Mouse (Mus musculus) cerebellum, adult 2 months (tissue): Measurements from ENCODE around the gene Ppia. TPM values are rescaled to one million over a fixed set of nuclear protein-coding genes. Genes with fewer than 3 reads are reported as not detected.

Experiments
- DNase-seq, 2 experiments: peaks; one replicate each; pipeline ENCODE4 v3.0.0; 2021
- H3K27ac ChIP-seq: fragments of 200-500 bp; 2 replicates; pipeline ENCODE4 v1.5.1; 2012; ENCODE audit warnings: low read length, control low read depth, inconsistent platforms; ENCODE audit not compliant: insufficient read depth
- H3K27me3 ChIP-seq: fragments of 200-500 bp; 2 replicates; pipeline ENCODE4 v1.6.1; 2012; ENCODE audit warnings: inconsistent platforms, mild to moderate bottlenecking, low read length, moderate library complexity; ENCODE audit not compliant: control insufficient read depth, insufficient read depth
- H3K4me1 ChIP-seq: fragments of 200-500 bp; 2 replicates; pipeline ENCODE4 v1.6.1; 2011; ENCODE audit warnings: low read length; ENCODE audit not compliant: control insufficient read depth, insufficient read depth
- H3K4me3 ChIP-seq: fragments of 200-500 bp; replicated peaks from 2 replicates; pipeline ENCODE3; 2011; ENCODE audit warnings: mild to moderate bottlenecking, low read depth, low read length, control low read depth; ENCODE audit not compliant: insufficient read depth
- CTCF ChIP-seq: fragments of 200-500 bp; IDR thresholded peaks from 2 replicates; pipeline ENCODE4 v1.5.1; 2011; ENCODE audit warnings: low read depth, mild to moderate bottlenecking, control low read depth, low read length, moderate library complexity, borderline replicate concordance; ENCODE audit not compliant: insufficient read depth
- POLR2A ChIP-seq: fragments of 200-500 bp; IDR thresholded peaks from 2 replicates; pipeline ENCODE4 v1.6.1; 2011; ENCODE audit warnings: low read length, control low read depth, borderline replicate concordance; ENCODE audit not compliant: insufficient read depth
- WGBS: fragments of 180-500 bp; shearing (Covaris S2); methylation state at CpG from one replicate; pipeline ENCODE4 v1.1.7; 2018; 5-methylcytosine and 5-hydroxymethylcytosine counted together
- polyA plus RNA-seq: library from polyadenylated mRNA; depleted of rRNA; stranded (reverse); fragments of >200 nt; gene quantifications from 2 replicates; pipeline ENCODE4 v1.2.3, GENCODE M21; 2012; rRNA removed

Gene Ppia
- polyA plus RNA-seq, 1 experiment = 2,321 TPM

DNA sequence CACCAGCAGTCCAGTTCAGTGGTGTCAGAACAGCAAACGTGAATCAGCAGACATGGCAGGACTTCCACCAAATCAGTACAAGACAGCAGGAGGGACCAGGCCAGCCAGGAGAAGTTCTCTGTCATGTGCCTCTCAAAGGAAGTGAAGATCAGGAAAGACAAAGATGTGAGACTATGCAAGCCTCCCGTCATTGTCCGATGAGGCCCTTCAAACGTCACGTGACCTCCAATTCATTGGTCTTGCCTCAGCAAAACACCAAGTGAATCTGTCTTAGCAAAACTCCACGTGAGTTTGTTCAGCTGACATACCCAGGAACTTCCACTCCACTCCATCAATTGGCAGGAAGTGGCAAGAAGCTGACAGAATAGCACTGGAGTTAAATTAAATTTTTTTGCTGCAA is 40.8 kb downstream of the Ppia start:
- no peak overlapping the region for H3K27ac ChIP-seq
- H3K4me3 ChIP-seq = no peak overlapping the region
- no peak for TF ChIP-seq POLR2A
- no peak for TF ChIP-seq CTCF
- no peaks in the 10 kb centered on the region for H3K4me1 ChIP-seq
- H3K27me3 ChIP-seq = no peaks in the 10 kb centered on the region
- 71% methylated on average over 6 of the region's 6 CpGs for WGBS
- DNase-seq = no peak

GRCm38 (mm10) chr11:6463159-6463837 is 48.1 kb downstream of the Ppia start:
- H3K27ac ChIP-seq = no peak overlapping the region
- 86% methylated on average over 6 of the region's 6 CpGs for WGBS
- no peak for TF ChIP-seq POLR2A
- TF ChIP-seq CTCF = no peak
- peaks cover 3% of the 10 kb centered on the region; the same call in 1 of the 2 replicates for H3K4me1 ChIP-seq
- DNase-seq = no peak
- no peaks in the 10 kb centered on the region for H3K27me3 ChIP-seq
- H3K4me3 ChIP-seq = no peak overlapping the region

DNA sequence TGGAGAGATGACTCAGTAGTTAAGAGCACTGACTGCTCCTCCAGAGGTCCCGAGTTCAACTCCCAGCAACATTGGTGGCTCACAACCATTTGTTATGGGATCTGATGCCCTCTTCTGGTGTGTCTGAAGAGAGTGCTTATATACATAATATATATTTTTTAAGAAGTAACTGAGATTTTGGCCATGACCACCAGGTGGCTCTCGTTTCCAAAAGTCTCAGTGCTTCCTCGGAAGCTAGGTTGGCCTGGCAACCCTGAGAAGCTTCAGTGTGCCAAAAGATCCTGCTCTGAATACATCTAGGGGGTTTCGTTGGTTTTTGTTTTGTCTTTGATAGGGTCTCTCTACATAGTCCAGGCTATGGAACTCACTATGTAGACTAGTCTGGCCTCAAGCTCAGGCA is 49.9 kb downstream of the Ppia start:
- TF ChIP-seq POLR2A (no peak), CTCF (peak; percentile 63; the same call in 1 of the 2 replicates)
- no peaks in the 10 kb centered on the region for H3K27me3 ChIP-seq
- H3K4me1 ChIP-seq = peaks cover 6% of the 10 kb centered on the region; the same call in 1 of the 2 replicates
- 14% methylated on average over 4 of the region's 4 CpGs for WGBS
- H3K27ac ChIP-seq = no peak overlapping the region
- DNase-seq = peak; percentile 71 to 73
- no peak overlapping the region for H3K4me3 ChIP-seq

DNA sequence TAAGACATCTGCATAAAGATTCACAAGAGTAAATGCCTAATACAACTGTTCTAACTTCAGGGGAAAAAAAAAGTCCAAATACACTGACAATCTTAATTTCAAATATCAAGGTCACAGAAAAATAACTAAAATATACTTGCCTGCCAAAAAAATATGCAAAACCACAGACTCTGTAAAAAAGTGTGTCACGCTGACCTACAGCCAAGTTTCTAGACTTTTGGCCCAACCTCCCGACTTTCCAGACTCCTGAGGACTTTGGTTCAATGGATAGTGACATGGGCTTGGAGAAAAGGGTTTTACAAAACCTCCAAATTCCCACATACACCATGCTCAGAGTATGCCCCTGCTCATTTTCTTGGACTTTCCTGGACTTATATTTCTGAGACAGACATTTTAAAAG is 53.3 kb downstream of the Ppia start:
- Histone ChIP-seq H3K4me1 (peaks cover 9% of the 10 kb centered on the region; the same call in 1 of the 2 replicates), H3K27ac (no peak overlapping the region), H3K4me3 (no peak overlapping the region), H3K27me3 (no peaks in the 10 kb centered on the region)
- 8% methylated on average over 2 of the region's 2 CpGs for WGBS
- peak in 1 of 2 experiments; percentile 29 for DNase-seq
- TF ChIP-seq CTCF (no peak), POLR2A (no peak)

Other genes with a start within 250 kb of the Ppia start
- 0.15 and 0.16 TPM in 2 replicates for gene A730071L15Rik, start 215.4 kb upstream of the Ppia start, polyA plus RNA-seq
- gene Nudcd3, start 215.0 kb upstream of the Ppia start, polyA plus RNA-seq = 91.5 and 96.0 TPM in 2 replicates
- 1.2 and 1.3 TPM in 2 replicates for gene Npc1l1, start 185.3 kb upstream of the Ppia start, polyA plus RNA-seq
- gene Ddx56, start 147.7 kb upstream of the Ppia start, polyA plus RNA-seq = 48.5 and 49.4 TPM in 2 replicates
- 185 and 188 TPM in 2 replicates for gene Tmed4, start 140.6 kb upstream of the Ppia start, polyA plus RNA-seq
- gene Ogdh, start 123.8 kb upstream of the Ppia start, polyA plus RNA-seq = 232 and 235 TPM in 2 replicates
- gene Zmiz2, start 26.4 kb upstream of the Ppia start, polyA plus RNA-seq = 90.4 and 92.2 TPM in 2 replicates
- 106 and 107 TPM in 2 replicates for gene H2afv, start 29.0 kb downstream of the Ppia start, polyA plus RNA-seq
- gene Purb, start 60.5 kb downstream of the Ppia start, polyA plus RNA-seq = 76.9 and 81.9 TPM in 2 replicates
- gene Myo1g, start 105.5 kb downstream of the Ppia start, polyA plus RNA-seq = 0.77 and 0.86 TPM in 2 replicates
- gene Ccm2, start 131.4 kb downstream of the Ppia start, polyA plus RNA-seq = 86.8 and 92.5 TPM in 2 replicates
- gene Nacad, start 190.6 kb downstream of the Ppia start, polyA plus RNA-seq = 70.0 and 94.4 TPM in 2 replicates
- 83.8 and 87.0 TPM in 2 replicates for gene Tbrg4, start 210.6 kb downstream of the Ppia start, polyA plus RNA-seq
- gene Wap, start 223.2 kb downstream of the Ppia start, polyA plus RNA-seq = not detected in 2 replicates
- gene Ramp3, start 243.1 kb downstream of the Ppia start, polyA plus RNA-seq = 34.3 and 41.0 TPM in 2 replicates